Mouse (Mus musculus) cortical plate, adult 2 months (tissue): Measurements from ENCODE around the gene Rnf26. TPM values are rescaled to one million over a fixed set of nuclear protein-coding genes. Genes with fewer than 3 reads are reported as not detected.

Experiments used
- H3K27ac ChIP-seq: fragments of 200-500 bp; 2 replicates; pipeline ENCODE4 v1.5.1; 2012; ENCODE audit warnings: low read length, control low read depth, inconsistent platforms; ENCODE audit not compliant: insufficient read depth
- H3K4me1 ChIP-seq: fragments of 200-500 bp; 2 replicates; pipeline ENCODE4 v1.6.1; 2011; ENCODE audit warnings: low read length; ENCODE audit not compliant: control insufficient read depth, insufficient read depth
- H3K4me3 ChIP-seq: fragments of 200-500 bp; 2 replicates; pipeline ENCODE4 v1.5.1; 2011; ENCODE audit warnings: mild to moderate bottlenecking, low read length, control low read depth; ENCODE audit not compliant: insufficient read depth
- CTCF ChIP-seq: fragments of 200-500 bp; IDR thresholded peaks from 2 replicates; pipeline ENCODE4 v1.5.1; 2011; ENCODE audit warnings: mild to moderate bottlenecking, control low read depth, low read length; ENCODE audit not compliant: insufficient read depth; ENCODE audit errors: extremely low read depth
- POLR2A ChIP-seq: fragments of 200-500 bp; IDR thresholded peaks from 2 replicates; pipeline ENCODE4 v1.6.1; 2011; ENCODE audit warnings: mild to moderate bottlenecking, low read length, control low read depth; ENCODE audit not compliant: insufficient read depth; ENCODE audit errors: extremely low read depth
- polyA plus RNA-seq: library from polyadenylated mRNA; depleted of rRNA; stranded (reverse); fragments of >200 nt; gene quantifications from 2 replicates; pipeline ENCODE4 v1.2.3, GENCODE M21; 2012; rRNA removed

The Rnf26 gene
- 29.5 and 30.3 TPM in 2 replicates for polyA plus RNA-seq

GRCm38 (mm10) chr9:44113105-44113789 lies at the start of gene Rnf26, which contains the start of gene Gm49380:
Gene Rnf26 (minus strand): TSS chr9:44113517.
Gene Gm49380 (minus strand): TSS chr9:44113500.
- TF ChIP-seq POLR2A (peak; percentile 78; the same call in 1 of the 2 replicates), CTCF (no peak)
- Histone ChIP-seq H3K4me1 (peaks cover 3% of the 10 kb centered on the region; the same call in 1 of the 2 replicates), H3K4me3 (peak within 1 kb of the TSS; percentile 49), H3K27ac (no peak within 1 kb of the TSS)

- no peak for TF ChIP-seq POLR2A
- TF ChIP-seq CTCF, result no peak
- H3K4me1 ChIP-seq, result no peaks in the 10 kb centered on the region
Observed at GRCm38 (mm10) chr9:44159886-44160285, 46.6 kb upstream of the Rnf26 start.

DNA sequence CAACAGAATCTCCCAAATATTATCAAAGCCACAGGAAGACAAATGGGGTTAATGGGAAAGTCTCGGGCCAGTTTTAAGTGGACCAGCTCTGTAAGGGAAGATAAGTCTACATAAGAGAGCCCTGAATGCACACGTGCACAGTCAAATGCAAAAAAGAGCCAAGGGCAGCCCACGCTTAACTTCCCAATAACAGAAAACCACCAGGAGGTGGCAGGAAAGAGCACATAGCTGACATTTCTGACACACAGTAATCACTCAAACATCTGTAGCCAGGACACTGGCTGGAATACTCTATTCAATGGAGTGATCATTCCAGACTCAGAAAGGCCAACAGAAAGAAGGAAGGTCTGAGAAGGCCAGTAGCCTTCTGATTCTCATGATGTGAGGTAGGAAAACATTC lies 34.0 kb upstream of the Rnf26 start:
- TF ChIP-seq POLR2A (no peak), CTCF (peak; percentile 28; the same call in 1 of the 2 replicates)
- Histone ChIP-seq H3K27ac (no peak overlapping the region), H3K4me1 (no peaks in the 10 kb centered on the region), H3K4me3 (no peak overlapping the region)

More at GRCm38 (mm10) chr9:44159886-44160285, 46.6 kb upstream of the Rnf26 start:
- Histone ChIP-seq H3K4me3 (no peak overlapping the region), H3K27ac (no peak overlapping the region)

DNA sequence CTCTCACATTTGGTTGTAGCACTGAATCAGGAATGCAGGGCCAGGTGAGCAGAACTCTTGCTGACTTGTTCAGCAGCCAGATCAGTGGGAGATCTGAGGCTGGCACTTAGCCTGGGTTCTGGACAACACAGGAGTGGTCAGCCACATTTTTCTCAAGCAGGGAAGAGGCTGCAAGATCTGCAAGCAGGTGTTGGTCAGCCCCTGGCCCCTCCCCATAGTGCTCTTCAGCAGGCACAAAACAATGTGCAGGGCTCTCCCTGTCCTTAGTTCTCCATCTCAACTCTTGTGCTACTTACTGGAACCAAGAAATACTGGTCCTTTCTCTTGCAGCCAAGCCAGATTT lies 31.4 kb upstream of the Rnf26 start:
- Histone ChIP-seq H3K4me3 (no peak overlapping the region), H3K4me1 (no peaks in the 10 kb centered on the region), H3K27ac (no peak overlapping the region)
- TF ChIP-seq CTCF, result no peak
- TF ChIP-seq POLR2A, result no peak

DNA sequence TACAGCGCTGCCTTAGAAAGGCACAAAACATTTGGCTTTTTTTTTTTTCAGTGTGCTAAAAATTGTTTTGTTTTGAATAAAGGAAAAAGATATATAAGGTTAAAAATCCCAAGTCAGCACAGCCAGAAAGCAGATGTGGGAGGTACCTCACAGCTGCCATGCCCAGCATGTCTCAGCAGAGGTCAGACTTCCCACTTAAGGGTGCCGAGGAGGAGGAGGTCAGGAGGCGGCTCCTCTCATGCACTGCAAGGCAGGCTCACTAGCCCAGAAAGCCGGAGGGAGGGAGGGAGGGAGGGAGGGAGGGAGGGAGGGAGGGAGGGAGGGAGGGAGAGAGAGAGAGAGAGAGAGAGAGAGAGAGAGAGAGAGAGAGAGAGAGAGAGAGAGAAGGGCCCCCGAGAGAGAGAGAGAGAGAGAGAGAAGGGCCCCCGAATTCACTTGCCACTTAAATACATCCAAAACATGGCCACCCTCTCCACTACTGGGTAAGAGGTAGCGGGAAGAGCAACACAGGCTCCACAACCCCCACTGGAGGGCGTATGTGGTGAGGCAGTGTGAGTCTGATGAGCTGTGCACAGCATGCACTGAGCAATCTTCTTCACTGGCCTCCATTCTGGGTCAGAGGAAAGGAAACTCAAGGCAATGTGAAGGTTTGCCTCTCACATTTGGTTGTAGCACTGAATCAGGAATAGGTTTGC lies 30.9 kb upstream of the Rnf26 start:
- Histone ChIP-seq H3K4me3 (no peak overlapping the region), H3K4me1 (no peaks in the 10 kb centered on the region), H3K27ac (no peak overlapping the region)
- no peak for TF ChIP-seq POLR2A
- TF ChIP-seq CTCF, result 0 out of 2 replicates have a peak, but pooled peaks have one; percentile 24

- H3K27ac ChIP-seq, result no peak overlapping the region
- TF ChIP-seq CTCF, result no peak
- no peak for TF ChIP-seq POLR2A
- H3K4me1 ChIP-seq, result no peaks in the 10 kb centered on the region
- no peak overlapping the region for H3K4me3 ChIP-seq
Observed at GRCm38 (mm10) chr9:44143421-44143820, 30.1 kb upstream of the Rnf26 start.

DNA sequence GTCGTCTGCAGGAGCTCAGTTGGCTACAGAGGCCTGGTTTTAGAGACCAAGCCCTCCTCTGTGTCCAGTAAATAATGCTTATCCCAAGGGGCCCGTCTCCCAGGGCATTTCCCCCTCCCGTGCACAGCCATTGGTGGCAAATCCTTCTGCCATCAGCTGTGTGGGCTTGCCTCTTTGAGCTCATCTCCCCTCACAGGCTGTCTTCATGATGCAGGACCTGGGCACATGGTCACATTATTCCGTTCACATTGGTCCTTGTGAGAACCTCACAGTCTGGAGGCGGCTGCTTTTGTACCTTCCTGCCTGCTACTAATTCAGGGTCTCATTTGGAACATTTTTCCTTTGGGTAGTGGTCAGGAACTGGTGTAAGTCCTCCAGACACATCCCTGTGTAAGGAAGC lies 28.6 kb upstream of the Rnf26 start:
- no peak for TF ChIP-seq POLR2A
- no peak for TF ChIP-seq CTCF
- H3K27ac ChIP-seq, result no peak overlapping the region
- no peak overlapping the region for H3K4me3 ChIP-seq
- H3K4me1 ChIP-seq, result no peaks in the 10 kb centered on the region

DNA sequence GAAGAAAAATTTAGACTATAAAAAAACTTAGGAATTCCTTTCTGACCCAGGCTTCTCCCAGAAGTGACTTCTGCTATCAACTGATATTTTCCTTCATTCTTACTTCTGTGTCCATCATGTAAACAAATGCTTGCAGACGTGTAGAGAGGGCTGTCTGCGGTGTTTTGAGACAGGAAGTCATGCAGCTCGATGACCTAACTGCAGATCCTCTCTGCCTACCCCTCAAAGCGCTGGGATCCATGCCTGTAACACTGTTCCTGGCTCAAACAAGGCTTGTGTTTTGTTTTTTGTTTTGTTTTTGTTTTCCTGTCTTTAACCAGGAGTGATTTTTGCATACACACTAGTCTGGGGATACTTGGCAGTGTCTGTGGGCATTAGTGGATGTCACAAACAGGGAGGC lies 24.5 kb upstream of the Rnf26 start:
- TF ChIP-seq CTCF (no peak), POLR2A (no peak)
- no peak overlapping the region for H3K27ac ChIP-seq
- no peaks in the 10 kb centered on the region for H3K4me1 ChIP-seq
- no peak overlapping the region for H3K4me3 ChIP-seq

- TF ChIP-seq POLR2A, result no peak
- no peak for TF ChIP-seq CTCF
- Histone ChIP-seq H3K4me3 (peak overlapping the region; percentile 45; the same call in 1 of the 2 replicates), H3K27ac (no peak overlapping the region)
Observed at GRCm38 (mm10) chr9:44135731-44136411, 22.6 kb upstream of the Rnf26 start.

More at GRCm38 (mm10) chr9:44135731-44136411, 22.6 kb upstream of the Rnf26 start:
- no peaks in the 10 kb centered on the region for H3K4me1 ChIP-seq
